Mouse (Mus musculus) c-Kit-positive CD71-negative TER-119-negative erythroid progenitor cells, embryonic 14.5 days (primary cell): ENCODE measurements at regions not wholly inside any gene's neighbourhood (a gene's known extent, or its start where the extent isn't known, plus 50 kb on each side); places are given as distances from the start of the nearest gene placed in this dataset.

ENCODE experiments used
- DNase-seq: peaks from one replicate; pipeline ENCODE4 v3.0.0-alpha.2; 2013; ENCODE audit warnings: low read depth

DNA sequence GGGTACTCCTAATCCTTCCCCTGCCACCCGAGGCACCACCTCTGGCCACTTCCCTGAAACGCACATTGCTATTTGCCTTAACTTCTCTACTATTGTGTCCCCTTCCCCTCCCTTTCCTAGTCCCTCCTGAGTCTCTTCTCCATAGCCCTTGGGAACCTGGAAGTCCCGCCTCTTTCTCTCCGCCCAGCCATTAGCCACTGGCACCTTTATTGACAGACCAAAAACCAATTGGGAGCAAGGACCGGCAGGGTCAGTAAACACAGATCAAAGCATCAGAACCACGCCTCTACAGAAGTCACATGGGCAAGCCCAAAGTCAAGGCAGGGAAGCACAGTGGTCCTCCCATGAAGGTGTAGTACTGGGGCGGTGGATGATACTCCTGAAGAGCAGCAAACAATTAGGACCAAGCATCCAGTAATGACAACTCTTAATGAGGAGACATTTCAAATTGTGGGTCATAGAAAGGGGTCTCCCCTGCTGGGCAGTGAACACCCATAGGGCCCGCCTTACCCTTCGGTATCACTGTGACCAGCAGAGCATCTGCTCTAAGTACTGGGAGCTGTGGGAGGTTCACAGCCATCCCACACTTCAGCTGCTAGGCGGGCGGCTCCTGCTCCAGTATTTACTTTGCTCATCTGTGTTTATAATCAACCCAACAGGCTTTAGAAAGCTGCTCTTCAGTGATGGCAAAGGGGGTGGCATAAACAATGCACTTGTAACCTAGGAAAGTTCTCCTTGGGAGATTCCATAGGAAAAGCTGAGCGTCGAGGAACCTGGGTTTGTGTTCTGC, 226.5 kb upstream of the Mphosph6 start:
- no peak for DNase-seq

GRCm38 (mm10) chr8:118023451-118023850, 221.7 kb upstream of the Mphosph6 start:
- DNase-seq, result no peak

GRCm38 (mm10) chr8:118021978-118022377, 220.2 kb upstream of the Mphosph6 start:
- DNase-seq, result no peak

GRCm38 (mm10) chr8:118017261-118017660, 215.5 kb upstream of the Mphosph6 start:
- no peak for DNase-seq

DNA sequence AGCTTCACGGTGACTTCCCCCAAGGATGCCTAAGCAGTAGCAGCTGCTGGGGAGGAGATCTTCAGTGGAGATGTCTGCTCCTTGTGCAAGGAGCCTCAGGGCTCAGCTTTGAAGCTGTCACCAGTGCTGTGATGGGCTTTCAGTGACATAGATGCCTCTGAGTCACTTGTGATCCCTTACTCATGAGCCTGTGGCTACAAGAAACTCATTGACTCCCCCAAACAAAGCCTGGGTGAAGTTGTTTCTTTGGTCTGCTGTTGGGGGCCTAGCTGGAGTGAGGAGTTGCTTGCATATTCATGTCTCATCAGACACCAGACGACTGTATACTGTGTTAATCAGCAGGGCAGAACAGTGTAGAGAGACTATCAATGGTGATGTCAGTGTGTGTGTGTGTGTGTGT, 203.4 kb upstream of the Mphosph6 start:
- DNase-seq, result no peak

DNA sequence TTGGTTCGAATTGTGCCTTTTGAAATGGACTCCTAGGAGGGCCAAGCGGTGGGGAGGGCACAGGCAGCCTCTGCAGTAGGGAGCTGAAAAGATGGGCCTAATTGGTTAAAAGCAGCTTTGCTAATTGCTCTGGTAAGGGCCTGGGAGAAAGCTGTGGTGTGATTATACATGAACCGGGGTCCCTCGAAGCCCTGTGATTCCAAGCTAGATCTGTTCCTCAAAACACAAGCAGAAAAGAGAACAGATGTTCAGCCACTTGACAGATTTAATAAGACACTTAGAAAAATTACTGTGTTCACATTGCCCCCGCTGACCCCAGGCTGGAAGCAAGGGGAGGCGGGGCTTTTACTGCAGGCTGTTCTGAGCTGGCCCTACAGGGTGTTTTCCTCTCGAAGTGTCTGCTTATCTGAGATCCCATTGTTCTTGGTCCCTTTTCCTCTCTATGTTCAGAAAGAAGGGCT, 202.7 kb upstream of the Mphosph6 start:
- DNase-seq, result no peak

- DNase-seq, result no peak
Observed at GRCm38 (mm10) chr8:118001138-118001537, 199.4 kb upstream of the Mphosph6 start.

- no peak for DNase-seq
Observed at GRCm38 (mm10) chr8:117991826-117992225, 190.1 kb upstream of the Mphosph6 start.

DNA sequence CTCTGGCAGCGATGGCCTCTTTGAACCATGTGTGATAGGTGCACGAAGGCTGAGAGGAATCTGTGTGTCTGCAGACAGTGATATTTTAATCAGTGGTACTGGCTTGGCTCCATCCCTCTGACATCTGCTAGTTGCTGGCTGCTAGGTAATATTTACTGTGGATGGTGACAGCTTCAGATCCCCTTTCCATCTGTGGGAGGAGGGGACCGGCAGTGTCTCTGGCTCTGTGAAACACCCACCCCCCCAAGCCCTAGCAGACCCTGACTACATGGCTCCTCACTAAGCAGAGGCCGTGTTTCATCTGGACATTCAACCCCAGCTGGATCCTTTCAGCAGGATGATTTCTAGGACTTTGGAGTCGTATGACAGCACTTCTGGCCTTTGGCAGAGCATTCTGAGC, 187.0 kb upstream of the Mphosph6 start:
- DNase-seq, result no peak

- DNase-seq, result no peak
Observed at GRCm38 (mm10) chr8:117968306-117968705, 166.6 kb upstream of the Mphosph6 start.

GRCm38 (mm10) chr8:117966556-117966955, 164.8 kb upstream of the Mphosph6 start:
- no peak for DNase-seq

- no peak for DNase-seq
Observed at GRCm38 (mm10) chr8:117963426-117963825, 161.7 kb upstream of the Mphosph6 start.

- no peak for DNase-seq
Observed at GRCm38 (mm10) chr8:117962666-117963065, 160.9 kb upstream of the Mphosph6 start.

DNA sequence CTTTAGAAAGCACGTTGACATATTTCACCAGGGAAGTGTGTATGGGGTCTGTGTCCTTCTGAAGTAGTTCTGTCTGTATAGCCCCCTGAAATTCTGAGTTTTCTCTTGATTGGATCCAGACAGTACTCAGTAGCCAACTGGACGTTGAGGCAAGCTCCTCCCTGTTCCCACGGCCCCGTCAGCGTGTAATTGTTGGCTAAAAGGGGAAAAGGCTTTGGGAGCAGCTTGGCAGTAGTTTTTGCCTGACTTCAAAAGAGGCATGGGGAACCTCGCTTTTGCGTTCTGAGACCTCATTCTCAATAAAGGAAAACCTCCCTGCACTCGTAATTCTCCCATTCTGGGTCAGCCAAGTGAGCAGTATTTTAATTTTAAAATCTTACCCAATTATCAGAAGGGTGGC, 157.8 kb upstream of the Mphosph6 start:
- DNase-seq, result no peak

GRCm38 (mm10) chr8:117958914-117959313, 157.2 kb upstream of the Mphosph6 start:
- DNase-seq, result no peak

DNA sequence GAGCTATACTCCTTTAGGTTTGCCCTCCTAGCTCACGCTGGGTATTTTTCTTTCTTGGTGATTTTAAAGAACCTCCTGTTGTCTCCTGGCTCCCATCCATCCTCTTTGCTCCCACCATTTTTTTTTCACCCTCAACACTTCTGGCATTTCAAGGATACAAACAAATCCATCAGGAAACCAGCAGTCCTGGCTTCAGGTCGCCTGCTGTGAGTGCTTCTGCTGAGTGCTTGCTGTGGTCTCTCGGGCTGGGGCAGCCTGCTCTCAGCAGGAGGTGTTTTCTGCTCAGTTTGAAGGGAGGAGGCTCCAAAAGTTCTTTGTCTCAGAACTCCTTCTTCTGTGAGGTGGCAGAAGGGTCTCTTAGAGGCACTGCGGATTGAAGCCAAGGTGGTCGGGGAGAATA, 149.9 kb upstream of the Mphosph6 start:
- DNase-seq, result no peak

DNA sequence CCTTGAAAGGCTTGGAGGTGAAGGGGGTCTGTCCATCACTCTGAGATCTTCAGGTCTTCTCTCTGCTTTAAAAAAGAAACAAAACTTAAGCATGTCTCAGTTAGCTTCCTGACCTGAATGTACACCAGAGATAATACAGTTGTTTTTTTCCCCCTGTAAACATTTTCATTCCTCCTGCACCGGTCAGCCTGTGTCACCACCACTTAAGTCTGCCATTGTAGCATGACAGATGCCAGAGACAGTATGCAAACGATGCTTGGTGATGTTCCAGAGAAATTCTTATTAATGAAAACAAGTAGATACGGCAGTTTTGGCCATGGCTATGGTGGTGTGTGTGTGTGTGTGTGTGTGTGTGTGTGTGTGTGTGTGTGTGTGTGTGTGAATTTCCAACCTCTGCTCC, 144.8 kb upstream of the Mphosph6 start:
- DNase-seq, result no peak

GRCm38 (mm10) chr8:117934566-117935094, 132.9 kb upstream of the Mphosph6 start:
- no peak for DNase-seq

- peak; percentile 16 for DNase-seq
Observed at GRCm38 (mm10) chr8:117930687-117931086, 128.9 kb upstream of the Mphosph6 start.

- no peak for DNase-seq
Observed at GRCm38 (mm10) chr8:117929606-117930005, 127.9 kb upstream of the Mphosph6 start.

GRCm38 (mm10) chr8:117923296-117923695, 121.6 kb upstream of the Mphosph6 start:
- no peak for DNase-seq

DNA sequence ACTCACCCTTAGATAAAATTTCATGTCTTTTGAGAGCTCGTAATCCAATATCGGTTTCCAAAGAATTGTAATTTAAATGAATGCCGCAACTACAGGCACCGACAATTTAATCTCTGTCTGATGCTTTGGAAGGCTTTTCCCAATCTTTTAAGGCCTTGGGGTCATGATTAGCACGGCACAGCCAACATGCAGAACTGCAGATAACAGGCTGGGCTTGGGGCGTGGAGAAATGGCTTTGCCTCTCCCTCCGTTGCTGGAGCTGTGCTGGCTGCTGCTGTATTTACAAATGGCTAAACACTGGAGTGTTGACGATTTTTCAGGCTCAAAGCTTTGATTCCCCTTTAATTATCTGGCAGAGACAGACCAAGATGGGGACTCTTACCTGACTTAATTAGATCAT, 101.3 kb upstream of the Mphosph6 start:
- no peak for DNase-seq

- DNase-seq, result no peak
Observed at GRCm38 (mm10) chr8:117899892-117900291, 98.1 kb upstream of the Mphosph6 start.

GRCm38 (mm10) chr8:117898015-117898414, 96.3 kb upstream of the Mphosph6 start:
- DNase-seq, result peak; percentile 2
